Mouse (Mus musculus): ENCODE results near the gene Rnf41.

DNA sequence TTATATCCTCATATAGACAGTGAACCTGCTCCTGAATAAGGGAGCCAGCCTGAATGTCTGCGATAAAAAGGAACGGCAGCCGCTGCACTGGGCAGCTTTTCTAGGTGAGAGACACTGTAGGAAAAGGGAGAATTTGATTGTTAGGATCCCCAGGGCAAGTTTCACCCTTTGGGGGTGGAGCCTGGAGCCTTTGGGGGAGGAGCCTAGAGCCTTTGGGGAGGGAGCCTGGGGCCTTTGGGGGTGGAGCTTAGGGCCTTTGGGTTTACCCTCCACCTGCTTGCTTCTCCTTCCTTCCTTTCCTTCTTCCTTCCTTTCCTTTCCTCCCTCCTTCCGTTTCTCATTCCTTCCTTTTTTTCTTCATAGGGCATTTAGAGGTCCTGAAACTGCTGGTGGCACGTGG, 30.9 kb upstream of the Rnf41 start:
- TF ChIP-seq EP300 (IDR thresholded peaks at IDR 0.05; ENCODE audit: low read depth) = no peak
- no peak for TF ChIP-seq CTCF (IDR thresholded peaks at IDR 0.05; ENCODE audit: low read depth)
